Mouse (Mus musculus) kidney, adult 2 months (tissue): Measurements from ENCODE around the gene Cst3.

Experiments
- CTCF ChIP-seq: fragments of 200-500 bp; conservative IDR thresholded peaks from 2 replicates; pipeline ENCODE4 v1.5.1; 2011; ENCODE audit warnings: low read depth, mild to moderate bottlenecking, control low read depth, low read length, moderate library complexity, mixed read lengths; ENCODE audit not compliant: insufficient read depth, insufficient read length
- POLR2A ChIP-seq: fragments of 200-500 bp; IDR thresholded peaks from one replicate; pipeline ENCODE4 v1.6.1; 2011; ENCODE audit warnings: low read depth, low read length, control low read depth

- TF ChIP-seq POLR2A (no peak), CTCF (no peak)
Observed at GRCm38 (mm10) chr2:148877016-148877770, 1.7 kb upstream of the Cst3 start.
